In genomic region chr11:75296406-75297005, GRCm38 (mm10) we compare ENCODE assay signal across 21 mouse cellular contexts. TPM values are rescaled to one million over a fixed set of nuclear protein-coding genes. Genes with fewer than 3 reads are reported as not detected.
DNase-seq lines count a peak whose midpoint lies in the region; ATAC-seq and TF ChIP-seq lines count a peak whose summit lies in the region.
"Had no signal": no experiment of that assay in that cellular context is flagged by ENCODE, and none has a peak within 500 bp of the region (broad histone marks: within the 10 kb centered on the region; RNA-seq: fewer than 3 reads in every experiment).

No protein-coding gene starts in this region.

- no peak overlapping the region for H3K9ac ChIP-seq in liver, postnatal 0 days (replicated peaks)
- no peak overlapping the region for H3K9ac ChIP-seq in liver, embryonic 11.5 days (ENCODE audit: low read depth, low read length)
- H3K9ac ChIP-seq in forebrain, embryonic 14.5 days (ENCODE audit: low read length), result no peak overlapping the region
- H3K9ac ChIP-seq: embryonic facial prominence, embryonic 12.5 days; forebrain, embryonic 12.5 days; hindbrain, embryonic 13.5 days; limb, embryonic 13.5 days; lung, embryonic 14.5 days had no signal

- no peak for TF ChIP-seq EP300 in liver, postnatal 0 days (IDR thresholded peaks at IDR 0.05; ENCODE audit: low read depth)

- H3K27me3 ChIP-seq in heart, embryonic 10.5 days (ENCODE audit: insufficient read depth, poor library complexity, severe bottlenecking), result peaks cover 27% of the 10 kb centered on the region
- no peaks in the 10 kb centered on the region for H3K27me3 ChIP-seq in liver, postnatal 0 days (ENCODE audit: insufficient read depth, low read length)
- peaks cover 10% of the 10 kb centered on the region for H3K27me3 ChIP-seq in liver, embryonic 11.5 days (replicated peaks; ENCODE audit: control insufficient read depth, insufficient read depth, low read length)
- peaks cover 8% of the 10 kb centered on the region; the same call in 1 of the 2 replicates for H3K27me3 ChIP-seq in forebrain, embryonic 14.5 days (replicated peaks; ENCODE audit: control insufficient read depth, insufficient read depth, low read length)
- no peaks in the 10 kb centered on the region for H3K27me3 ChIP-seq in kidney, adult 2 months (replicated peaks; ENCODE audit: control insufficient read depth, insufficient read depth, low read length)

- 64% methylated on average over 9 of the region's 9 CpGs for WGBS in heart, embryonic 10.5 days
- 68% methylated on average over 9 of the region's 9 CpGs for WGBS in liver, postnatal 0 days (ENCODE audit: insufficient replicate concordance)
- 65% methylated on average over 9 of the region's 9 CpGs for WGBS in liver, embryonic 11.5 days
- 79% methylated on average over 9 of the region's 9 CpGs for WGBS in forebrain, embryonic 14.5 days
- 81% methylated on average over 9 of the region's 9 CpGs for WGBS in kidney, adult 2 months

- H3K4me2 ChIP-seq in liver, postnatal 0 days (ENCODE audit: low read depth, low read length), result no peak overlapping the region
- H3K4me2 ChIP-seq in liver, embryonic 11.5 days, result no peak overlapping the region
- no peak overlapping the region for H3K4me2 ChIP-seq in forebrain, embryonic 14.5 days (ENCODE audit: low read length)
- H3K4me2 ChIP-seq: embryonic facial prominence, embryonic 12.5 days; forebrain, embryonic 12.5 days; hindbrain, embryonic 13.5 days; limb, embryonic 13.5 days; lung, embryonic 14.5 days had no signal

- H3K27ac ChIP-seq in heart, embryonic 10.5 days, result peak overlapping the region; percentile 69; the same call in 1 of the 2 replicates
- H3K27ac ChIP-seq in liver, postnatal 0 days (ENCODE audit: low read depth), result no peak overlapping the region
- H3K27ac ChIP-seq in liver, embryonic 11.5 days (ENCODE audit: low read depth, low read length), result no peak overlapping the region
- no peak overlapping the region for H3K27ac ChIP-seq in forebrain, embryonic 14.5 days (ENCODE audit: low read depth, low read length)
- H3K27ac ChIP-seq in kidney, adult 2 months (ENCODE audit: insufficient read depth, low read depth, low read length), result no peak overlapping the region
- H3K27ac ChIP-seq: embryonic facial prominence, embryonic 12.5 days; forebrain, embryonic 12.5 days; hindbrain, embryonic 13.5 days; layer of hippocampus, adult 2 months; limb, embryonic 13.5 days had no signal

- H3K4me1 ChIP-seq in heart, embryonic 10.5 days, result peaks cover 70% of the 10 kb centered on the region
- peaks cover 8% of the 10 kb centered on the region; the same call in 1 of the 2 replicates for H3K4me1 ChIP-seq in liver, postnatal 0 days (ENCODE audit: insufficient read depth)
- H3K4me1 ChIP-seq in liver, embryonic 11.5 days (replicated peaks; ENCODE audit: control insufficient read depth, insufficient read depth, low read length), result peaks cover 30% of the 10 kb centered on the region
- peaks cover 27% of the 10 kb centered on the region for H3K4me1 ChIP-seq in forebrain, embryonic 14.5 days (ENCODE audit: control insufficient read depth, insufficient read depth, low read length)
- H3K4me1 ChIP-seq in kidney, adult 2 months (ENCODE audit: control insufficient read depth, insufficient read depth, low read length), result peaks cover 12% of the 10 kb centered on the region

- no peak for TF ChIP-seq POLR2A in kidney, adult 2 months (IDR thresholded peaks at IDR 0.05; ENCODE audit: low read depth, low read length)

- H3K36me3 ChIP-seq in heart, embryonic 10.5 days, result peaks cover 22% of the 10 kb centered on the region
- H3K36me3 ChIP-seq in liver, postnatal 0 days (replicated peaks; ENCODE audit: insufficient read depth, low read length), result peaks cover 9% of the 10 kb centered on the region
- H3K36me3 ChIP-seq in liver, embryonic 11.5 days (ENCODE audit: control insufficient read depth, insufficient read depth, low read length), result peaks cover 9% of the 10 kb centered on the region
- peaks cover 16% of the 10 kb centered on the region for H3K36me3 ChIP-seq in forebrain, embryonic 14.5 days (ENCODE audit: control insufficient read depth, insufficient read depth, low read length)
- H3K36me3 ChIP-seq in kidney, adult 2 months (ENCODE audit: control insufficient read depth, insufficient read depth, low read length), result no peaks in the 10 kb centered on the region

- ATAC-seq in liver, postnatal 0 days, result no peak
- peak; percentile 70; the same call in 1 of the 2 replicates for ATAC-seq in liver, embryonic 11.5 days (replicated peaks; ENCODE audit: low FRiP score)
- peak; percentile 50 for ATAC-seq in megakaryocyte progenitor cell, adult 5-6 weeks (replicated peaks; ENCODE audit: poor library complexity)
- no peak for ATAC-seq in forebrain, embryonic 14.5 days

- no peak overlapping the region for H3K4me3 ChIP-seq in heart, embryonic 10.5 days
- H3K4me3 ChIP-seq in liver, postnatal 0 days (ENCODE audit: low read depth, low read length), result no peak overlapping the region
- H3K4me3 ChIP-seq in liver, embryonic 11.5 days (ENCODE audit: low read depth, low read length), result no peak overlapping the region
- H3K4me3 ChIP-seq in forebrain, embryonic 14.5 days (ENCODE audit: low read depth, low read length), result no peak overlapping the region
- no peak overlapping the region for H3K4me3 ChIP-seq in kidney, adult 2 months (ENCODE audit: insufficient read depth, low read depth, low read length)
- H3K4me3 ChIP-seq: embryonic facial prominence, embryonic 12.5 days; forebrain, embryonic 12.5 days; hindbrain, embryonic 13.5 days; layer of hippocampus, adult 2 months; limb, embryonic 13.5 days; megakaryocyte, embryonic 14.5 days had no signal

- no peak for DNase-seq in heart, embryonic 10.5 days (ENCODE audit: low spot score)
- DNase-seq in heart, adult 9 months (ENCODE audit: low spot score in 2 of 2), result no peak
- peak; percentile 20 for DNase-seq in liver
- DNase-seq in liver, postnatal 0 days, result no peak
- no peak for DNase-seq in liver, embryonic 11.5 days (ENCODE audit: low spot score)
- DNase-seq in forebrain, embryonic 14.5 days (ENCODE audit: low spot score), result no peak
- no peak for DNase-seq in kidney, adult 2 months
- DNase-seq: adrenal gland, postnatal 25 days; cerebellum, adult 11 months; cerebellum, postnatal 10 days; lung, embryonic 14.5 days; midbrain, embryonic 14.5 days; right cerebral cortex, postnatal 25 days; spleen, adult 18-20 months had no signal

- H3K9me3 ChIP-seq in heart, embryonic 10.5 days, result no peaks in the 10 kb centered on the region
- H3K9me3 ChIP-seq in liver, postnatal 0 days (ENCODE audit: low read length), result no peaks in the 10 kb centered on the region
- H3K9me3 ChIP-seq in liver, embryonic 11.5 days (ENCODE audit: control insufficient read depth, low read length), result no peaks in the 10 kb centered on the region
- H3K9me3 ChIP-seq in forebrain, embryonic 14.5 days (replicated peaks; ENCODE audit: control insufficient read depth, low read length), result no peaks in the 10 kb centered on the region
- H3K9me3 ChIP-seq: embryonic facial prominence, embryonic 12.5 days; forebrain, embryonic 12.5 days; hindbrain, embryonic 13.5 days; limb, embryonic 13.5 days; megakaryocyte, embryonic 14.5 days had no signal

- no peak for TF ChIP-seq CTCF in liver, postnatal 0 days (IDR thresholded peaks at IDR 0.05; ENCODE audit: low read depth)
- no peak for TF ChIP-seq CTCF in kidney, adult 2 months (conservative IDR thresholded peaks at IDR 0.05; ENCODE audit: insufficient read depth, insufficient read length, low read depth, low read length)

RNA-seq across cellular contexts. Expression of gene Rpa1, which starts 51.6 kb away (rescaled TPM):
- polyA plus RNA-seq in heart, embryonic 10.5 days (2016; fragmentation: Nextera tagmentation; extraction: Ambion mirVana), result 127 and 143 TPM in 2 replicates
- polyA plus RNA-seq in liver, postnatal 0 days (2015; fragmentation: Nextera tagmentation; extraction: Ambion mirVana), result 43.5 and 49.3 TPM in 2 replicates
- polyA plus RNA-seq in liver, embryonic 11.5 days (2014; fragmentation: Nextera tagmentation; extraction: Ambion mirVana), result 149 and 154 TPM in 2 replicates
- 50.1 and 53.0 TPM in 2 replicates for total RNA-seq in megakaryocyte progenitor cell, adult 5-6 weeks (2015)
- 176 and 178 TPM in 2 replicates for total RNA-seq in megakaryocyte progenitor cell, adult 5-6 weeks (2017)
- polyA plus RNA-seq in forebrain, embryonic 14.5 days (2014; fragmentation: Nextera tagmentation; extraction: Ambion mirVana), result 64.5 and 74.2 TPM in 2 replicates
- polyA plus RNA-seq in kidney, adult 2 months (2012; rRNA removed), result 17.0 and 21.3 TPM in 2 replicates

RNA-seq across cellular contexts. Expression of gene Smyd4, which starts 51.7 kb away (rescaled TPM):
- 13.6 and 15.3 TPM in 2 replicates for polyA plus RNA-seq in heart, embryonic 10.5 days (2016; fragmentation: Nextera tagmentation; extraction: Ambion mirVana)
- polyA plus RNA-seq in liver, postnatal 0 days (2015; fragmentation: Nextera tagmentation; extraction: Ambion mirVana), result 3.1 TPM in 2 replicates
- polyA plus RNA-seq in liver, embryonic 11.5 days (2014; fragmentation: Nextera tagmentation; extraction: Ambion mirVana), result 10.4 and 10.9 TPM in 2 replicates
- total RNA-seq in megakaryocyte progenitor cell, adult 5-6 weeks (2015), result 2.2 and 5.1 TPM in 2 replicates
- 13.9 and 21.9 TPM in 2 replicates for total RNA-seq in megakaryocyte progenitor cell, adult 5-6 weeks (2017)
- 10.7 and 12.1 TPM in 2 replicates for polyA plus RNA-seq in forebrain, embryonic 14.5 days (2014; fragmentation: Nextera tagmentation; extraction: Ambion mirVana)
- polyA plus RNA-seq in kidney, adult 2 months (2012; rRNA removed), result 7.1 and 7.2 TPM in 2 replicates

Comparison
In these comparisons a context has a peak if more than half of its experiments do, and no peak if none do; other contexts are left out.
1. ATAC-seq: peak in liver, embryonic 11.5 days (single experiment) and megakaryocyte progenitor cell, adult 5-6 weeks (single experiment); none in liver, postnatal 0 days (single experiment) and forebrain, embryonic 14.5 days (single experiment).